Mouse (Mus musculus) CD4-positive naive resting alpha-beta T cell, adult 57 days (primary cell): ENCODE results near the gene Ctcfl. TPM values are rescaled to one million over a fixed set of nuclear protein-coding genes. Genes with fewer than 3 reads are reported as not detected.

ENCODE experiments used
- total RNA-seq: library from RNA; stranded (reverse); gene quantifications from one replicate; pipeline ENCODE4 v1.2.4, GENCODE M21; 2023

Ctcfl gene
- not detected for total RNA-seq

GRCm38 (mm10) chr2:173119023-173119944 is at the start of gene Ctcfl:
Gene Ctcfl, minus strand, starts transcription at chr2:173119525.

GRCm38 (mm10) chr2:173152436-173153151 is 33.3 kb upstream of the Ctcfl start, which contains the start of gene Pck1:
Gene Pck1, plus strand, starts transcription at chr2:173153048.

Other genes starting within 250 kb of the Ctcfl start
- 1.7 TPM for gene Bmp7, start 179.2 kb downstream of the Ctcfl start, total RNA-seq
- 2.0 TPM for gene Spo11, start 141.8 kb downstream of the Ctcfl start, total RNA-seq
- 104 TPM for gene Rae1, start 119.4 kb downstream of the Ctcfl start, total RNA-seq
- 313 TPM for gene Rbm38, start 99.0 kb downstream of the Ctcfl start, total RNA-seq
- not detected for gene Pck1, start 33.5 kb upstream of the Ctcfl start, total RNA-seq
- 78.9 TPM for gene Zbp1, start 99.4 kb upstream of the Ctcfl start, total RNA-seq
- gene Pmepa1, start 157.0 kb upstream of the Ctcfl start, total RNA-seq: 9.8 TPM